Mouse (Mus musculus) R1 (cell line): ENCODE measurements at regions not wholly inside any gene's neighbourhood (a gene's known extent, or its start where the extent isn't known, plus 50 kb on each side); places are given as distances from the start of the nearest gene placed in this dataset.

ENCODE experiments used
- DNase-seq: peaks from one replicate; pipeline ENCODE4 v3.0.0-alpha.2; 2018; ENCODE audit warnings: low read depth, low spot score

DNA sequence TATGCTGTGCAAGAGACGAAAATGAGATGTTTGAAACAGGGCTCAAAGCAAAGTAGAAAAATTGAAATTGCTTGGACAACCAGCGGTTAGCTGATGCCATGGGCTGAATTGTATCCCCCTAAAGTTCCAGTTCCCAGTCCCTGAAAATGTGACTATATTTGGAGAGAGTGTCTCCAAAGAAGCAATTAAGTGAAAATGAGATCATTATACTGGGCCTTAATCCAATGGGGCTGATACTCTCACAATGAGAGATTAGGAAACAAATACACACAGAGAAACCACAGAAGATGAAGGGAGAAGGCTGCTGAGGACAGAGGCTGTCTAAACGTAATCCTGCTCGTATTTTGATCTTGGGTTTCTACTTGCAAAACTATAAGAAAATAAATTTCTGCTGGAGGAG, 402.1 kb upstream of the Id4 start:
- no peak for DNase-seq

- peak; percentile 21 for DNase-seq
These were observed 400.7 kb upstream of the Id4 start for GRCm38 (mm10) chr13:47860316-47860715.

DNA sequence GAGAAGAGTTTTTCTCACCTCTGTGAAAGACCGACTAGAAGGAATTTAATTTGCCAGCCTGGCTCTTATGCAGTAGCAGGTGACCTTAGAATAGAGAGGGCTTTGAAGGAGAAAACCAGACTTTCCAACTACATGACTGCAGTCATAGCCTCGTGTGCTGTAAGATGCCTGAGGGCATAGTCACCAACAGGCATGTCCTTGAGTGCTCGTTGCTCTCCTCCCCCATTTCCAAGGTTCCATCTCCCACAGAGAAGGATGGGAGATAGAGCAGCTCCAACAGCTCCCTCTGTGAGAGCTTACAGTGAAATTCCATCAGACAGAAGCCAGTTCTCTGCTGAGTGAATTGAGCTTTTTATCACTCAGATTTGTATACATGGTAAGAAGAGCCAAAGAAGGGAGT, 398.1 kb upstream of the Id4 start:
- no peak for DNase-seq

GRCm38 (mm10) chr13:47868656-47869055, 392.4 kb upstream of the Id4 start:
- DNase-seq = no peak

DNA sequence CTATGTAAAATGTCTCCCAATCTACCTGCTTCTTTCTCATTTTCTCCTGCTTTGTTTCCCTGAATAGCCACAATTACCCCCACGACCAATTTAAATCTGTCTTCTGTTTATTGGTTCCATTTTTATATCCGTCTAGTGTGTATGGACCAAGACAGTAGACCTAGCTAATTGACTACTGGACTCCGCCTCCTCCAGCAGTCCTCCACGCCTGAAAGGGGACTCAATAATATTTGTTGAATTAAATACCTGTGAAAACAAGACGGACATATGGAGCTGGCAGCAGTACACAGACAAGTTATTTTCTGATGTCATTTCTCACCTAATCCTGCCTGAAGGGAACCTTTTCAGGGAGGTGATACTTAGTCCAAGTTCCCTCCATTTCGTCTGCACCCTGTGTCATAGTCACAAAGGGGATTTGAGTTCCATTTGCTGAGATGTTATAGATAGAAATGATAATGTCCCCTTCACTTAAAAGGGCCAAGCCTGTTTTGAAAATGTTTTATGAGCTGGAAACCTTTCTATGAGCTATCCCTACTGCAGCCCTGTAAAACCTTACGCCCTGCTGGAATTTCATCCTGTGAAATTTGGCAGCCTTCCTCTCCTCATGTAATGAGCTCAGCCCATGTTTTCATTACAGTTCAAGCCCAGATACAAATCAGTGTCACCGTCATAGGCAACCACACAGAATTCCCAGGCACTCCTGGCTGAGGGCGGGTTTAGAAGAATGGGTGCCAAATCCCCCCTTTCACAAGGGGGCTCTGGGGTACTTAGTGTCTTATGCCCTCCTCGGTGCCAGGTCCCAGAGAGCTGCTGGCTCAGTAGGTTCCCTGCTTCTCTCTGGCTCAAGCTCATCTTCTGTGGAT, 391.1 kb upstream of the Id4 start:
- no peak for DNase-seq

GRCm38 (mm10) chr13:47872645-47873044, 388.4 kb upstream of the Id4 start:
- no peak for DNase-seq

DNA sequence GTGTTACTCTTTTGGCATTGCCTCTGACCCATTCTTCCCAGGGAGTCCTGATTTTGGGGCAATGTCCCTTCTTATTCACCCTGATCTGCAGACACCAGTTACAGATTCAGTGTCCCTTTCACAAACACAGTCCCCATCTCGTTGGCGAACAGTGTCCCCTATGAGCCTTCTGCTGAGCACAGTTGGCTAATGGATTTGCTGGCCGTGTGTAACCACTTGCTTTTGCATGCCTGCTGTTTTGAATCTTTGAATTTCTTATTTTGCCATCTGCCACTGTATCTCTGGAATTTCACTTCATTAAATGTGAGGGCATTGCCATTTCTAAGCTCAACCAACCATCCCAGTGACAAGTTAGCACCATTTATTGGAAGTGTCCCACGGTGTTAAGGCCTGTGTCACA, 368.5 kb upstream of the Id4 start:
- DNase-seq = no peak

GRCm38 (mm10) chr13:47894331-47894730, 366.7 kb upstream of the Id4 start:
- DNase-seq = no peak

GRCm38 (mm10) chr13:47895256-47895655, 365.8 kb upstream of the Id4 start:
- DNase-seq = no peak

- DNase-seq = no peak
These were observed 364.4 kb upstream of the Id4 start for GRCm38 (mm10) chr13:47896646-47897045.

DNA sequence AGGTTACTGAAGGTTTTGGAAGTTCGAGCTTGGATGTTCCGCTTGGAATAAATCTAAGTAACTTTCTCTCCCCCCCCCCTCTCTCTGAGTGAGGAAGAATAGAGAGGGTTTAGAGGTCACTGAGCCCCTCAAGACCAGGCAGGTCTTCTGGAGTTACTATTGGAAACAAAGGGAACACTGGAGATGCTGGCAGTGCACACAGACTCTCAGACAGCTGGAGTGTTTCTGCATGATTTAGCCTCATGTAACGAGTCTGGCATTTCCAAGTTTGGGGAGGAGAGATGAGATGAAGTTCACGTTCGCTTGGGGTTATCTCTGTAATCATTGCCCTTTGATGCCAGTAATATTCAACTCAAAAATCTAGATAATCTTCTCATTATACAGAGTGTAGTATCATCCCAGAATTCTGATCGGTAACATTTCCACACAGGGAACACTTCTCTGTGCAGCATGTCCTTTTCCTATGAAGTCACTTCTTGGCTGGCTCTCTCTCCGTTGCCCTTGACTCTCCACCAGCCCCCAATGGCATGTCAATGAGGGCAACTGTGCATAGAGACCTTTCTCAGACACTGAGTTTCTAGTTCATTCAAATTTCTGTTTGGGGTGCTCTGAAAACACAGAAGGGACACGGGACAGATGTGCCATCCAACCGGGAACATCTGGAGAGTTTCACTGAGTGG, 351.0 kb upstream of the Id4 start:
- no peak for DNase-seq

- DNase-seq = no peak
These were observed 350.5 kb upstream of the Id4 start for GRCm38 (mm10) chr13:47910531-47910910.

GRCm38 (mm10) chr13:47916456-47916855, 344.6 kb upstream of the Id4 start:
- DNase-seq = no peak

DNA sequence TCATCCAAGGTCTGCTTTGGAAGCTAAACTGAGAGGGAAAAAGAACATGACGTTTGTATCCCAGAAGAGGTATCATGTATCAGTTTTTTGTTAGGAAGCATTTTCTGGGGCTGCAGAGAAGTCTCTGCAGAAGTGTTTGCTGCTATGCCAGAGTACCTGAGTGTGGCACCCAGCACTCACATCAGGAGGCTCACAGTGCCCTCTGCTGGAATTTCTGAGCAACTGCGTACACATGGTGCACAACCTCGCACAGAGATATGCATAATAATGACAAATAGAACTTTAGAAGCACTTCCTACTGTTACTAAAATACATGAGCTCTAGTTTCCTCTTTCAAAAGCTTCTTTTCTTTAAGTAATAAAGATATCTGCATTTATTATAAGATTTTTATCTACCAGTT, 343.7 kb upstream of the Id4 start:
- peak; percentile 65 for DNase-seq

- DNase-seq = no peak
These were observed 340.0 kb upstream of the Id4 start for GRCm38 (mm10) chr13:47921044-47921443.

GRCm38 (mm10) chr13:47940696-47941095, 320.3 kb upstream of the Id4 start:
- no peak for DNase-seq

DNA sequence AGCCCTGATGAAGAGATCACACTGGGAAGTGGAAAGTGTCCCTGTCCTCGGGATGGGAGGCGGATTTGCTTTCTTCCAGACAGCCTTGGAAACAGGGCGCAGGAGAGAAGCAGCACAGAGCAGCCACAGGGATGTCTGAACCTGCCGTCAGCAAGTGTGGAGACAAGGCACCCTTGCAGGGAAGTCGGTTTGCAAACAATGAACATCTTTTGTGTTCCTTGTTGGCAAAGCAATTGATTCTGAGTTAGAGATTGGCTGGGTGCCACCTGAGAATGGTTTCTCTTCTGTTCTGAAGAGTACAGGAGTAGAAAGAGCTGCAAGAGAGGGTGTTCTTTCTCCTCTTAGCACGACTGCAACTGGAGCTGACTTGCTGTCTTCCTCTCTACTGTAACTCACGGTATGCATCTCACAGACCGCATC, 318.6 kb upstream of the Id4 start:
- DNase-seq = peak; percentile 69

DNA sequence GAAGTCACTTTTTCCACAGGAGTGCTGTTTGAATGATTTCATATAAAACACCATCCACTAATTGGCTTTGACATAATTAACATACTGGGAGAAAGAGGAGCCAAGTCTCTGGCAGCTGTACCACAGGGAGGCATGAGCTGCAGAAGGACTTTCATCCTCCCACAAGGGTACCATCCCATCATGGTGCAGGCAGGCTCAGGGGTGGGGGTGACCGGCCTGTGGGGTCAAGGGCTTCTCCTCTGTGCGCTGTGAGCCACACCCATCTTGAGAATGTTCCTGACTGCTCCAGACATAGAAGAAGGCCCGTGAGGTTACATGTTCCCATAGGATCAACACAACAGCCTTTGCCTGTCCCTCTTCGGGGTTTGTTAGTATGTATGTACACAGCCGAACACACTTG, 317.4 kb upstream of the Id4 start:
- DNase-seq = peak; percentile 57

DNA sequence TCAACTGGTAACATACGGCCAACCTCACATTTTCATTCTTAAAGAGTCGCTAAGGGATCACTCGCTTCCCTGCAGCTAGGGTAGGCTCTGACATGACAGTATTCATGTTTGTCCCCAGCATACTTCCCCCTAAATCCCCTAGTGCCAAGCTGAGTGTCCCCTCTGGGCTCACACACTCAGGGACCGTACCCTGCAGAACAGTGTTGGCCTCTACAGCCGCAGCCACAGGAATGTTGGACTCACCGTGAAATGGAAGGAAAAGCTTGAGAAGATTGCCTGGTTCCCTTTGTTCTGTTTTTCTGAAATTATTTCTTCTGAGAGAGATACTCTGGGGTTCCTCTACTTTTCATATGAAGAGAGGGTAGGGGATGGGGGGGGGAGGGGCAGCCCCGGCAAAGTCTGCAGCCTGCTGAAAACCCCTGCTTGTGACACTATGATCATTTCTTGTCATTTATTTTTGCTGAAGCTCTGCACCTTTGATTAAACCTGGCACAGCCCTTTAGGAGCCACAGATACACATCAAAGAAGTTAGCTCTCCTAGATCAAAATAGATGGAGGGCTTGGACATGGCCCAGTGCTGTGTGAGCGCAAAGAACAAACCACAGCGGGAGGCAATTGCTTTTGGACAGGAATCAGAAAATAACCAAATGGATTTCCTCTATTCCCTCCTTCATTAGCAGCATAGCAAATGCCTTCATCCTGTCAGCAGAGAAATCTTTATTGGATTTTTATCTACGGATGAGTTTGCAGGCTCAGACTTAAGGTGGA, 312.7 kb upstream of the Id4 start:
- no peak for DNase-seq

- no peak for DNase-seq
These were observed 310.6 kb upstream of the Id4 start for GRCm38 (mm10) chr13:47950456-47950855.

GRCm38 (mm10) chr13:47951043-47951442, 310.0 kb upstream of the Id4 start:
- no peak for DNase-seq

GRCm38 (mm10) chr13:47952946-47953345, 308.1 kb upstream of the Id4 start:
- DNase-seq = no peak
